Mouse (Mus musculus) limb, embryonic 14.5 days (tissue): ENCODE measurements around the gene Kirrel3. TPM values are rescaled to one million over a fixed set of nuclear protein-coding genes. Genes with fewer than 3 reads are reported as not detected.

Experiments
- ATAC-seq: fragments of 200-750 bp; cut with Nextera tagmentation; 2 replicates; pipeline ENCODE4 v1.8.0; 2017; ENCODE audit warnings: low read depth, moderate number of reproducible peaks, moderate TSS enrichment; ENCODE audit not compliant: low FRiP score
- DNase-seq: peaks from one replicate; pipeline ENCODE4 v3.0.0-alpha.2; 2015; ENCODE audit warnings: low spot score
- H3K27ac ChIP-seq: fragments of 300-500 bp; sonication (generic); replicated peaks from 2 replicates; pipeline ENCODE4 v1.5.1; 2014; ENCODE audit warnings: low read depth, mild to moderate bottlenecking, low read length, moderate library complexity, mixed read lengths
- H3K27me3 ChIP-seq: fragments of 300-500 bp; sonication (generic); 2 replicates; pipeline ENCODE4 v1.6.1; 2014; ENCODE audit warnings: low read length, mixed read lengths; ENCODE audit not compliant: control insufficient read depth, insufficient read depth
- H3K36me3 ChIP-seq: fragments of 300-500 bp; sonication (generic); 2 replicates; pipeline ENCODE4 v1.6.1; 2014; ENCODE audit warnings: mild to moderate bottlenecking, low read length, moderate library complexity, mixed read lengths; ENCODE audit not compliant: control insufficient read depth, insufficient read depth
- H3K4me1 ChIP-seq: fragments of 300-500 bp; sonication (generic); 2 replicates; pipeline ENCODE4 v1.6.1; 2014; ENCODE audit warnings: antibody characterized with exemption, low read length, mixed read lengths; ENCODE audit not compliant: control insufficient read depth, insufficient read depth
- H3K4me2 ChIP-seq: fragments of 300-500 bp; sonication (generic); replicated peaks from 2 replicates; pipeline ENCODE4 v1.6.1; 2014; ENCODE audit warnings: low read depth, mild to moderate bottlenecking, low read length, moderate library complexity; ENCODE audit not compliant: severe bottlenecking
- H3K4me3 ChIP-seq: fragments of 300-500 bp; sonication (generic); replicated peaks from 2 replicates; pipeline ENCODE4 v1.5.1; 2014; ENCODE audit warnings: low read length
- H3K9ac ChIP-seq: fragments of 300-500 bp; sonication (generic); 2 replicates; pipeline ENCODE4 v1.6.1; 2014; ENCODE audit warnings: mild to moderate bottlenecking, low read depth, low read length, moderate library complexity; ENCODE audit not compliant: severe bottlenecking
- H3K9me3 ChIP-seq: fragments of 300-500 bp; sonication (generic); 2 replicates; pipeline ENCODE4 v1.6.1; 2016; ENCODE audit warnings: low read length; ENCODE audit not compliant: control insufficient read depth
- POLR2A ChIP-seq: fragments of 200-500 bp; IDR thresholded peaks from 2 replicates; pipeline ENCODE4 v1.8.0; 2012; ENCODE audit warnings: inconsistent platforms, mild to moderate bottlenecking, moderate library complexity, borderline replicate concordance; ENCODE audit not compliant: insufficient read depth, insufficient read length; ENCODE audit errors: extremely low read depth
- WGBS: fragments of 180-500 bp; shearing (Covaris S2); extraction: QIAGEN DNeasy Blood & Tissue Kit; methylation state at CpG from one replicate; pipeline ENCODE4 v1.1.7; 2014; 5-methylcytosine and 5-hydroxymethylcytosine counted together
- polyA plus RNA-seq, 2 experiments: library from polyadenylated mRNA; depleted of rRNA in 1 of 2; stranded (reverse) in 1 of 2; unstranded in 1 of 2; fragments of >200 nt; fragmentation: Nextera tagmentation in 1 of 2; extraction: Ambion mirVana in 1 of 2; gene quantifications; 2 replicates each; pipeline versions ENCODE4 v1.2.1 to v1.2.3; 2012 to 2014

Gene Kirrel3
- polyA plus RNA-seq, 2 experiments: 10.1 to 14.6 TPM

DNA sequence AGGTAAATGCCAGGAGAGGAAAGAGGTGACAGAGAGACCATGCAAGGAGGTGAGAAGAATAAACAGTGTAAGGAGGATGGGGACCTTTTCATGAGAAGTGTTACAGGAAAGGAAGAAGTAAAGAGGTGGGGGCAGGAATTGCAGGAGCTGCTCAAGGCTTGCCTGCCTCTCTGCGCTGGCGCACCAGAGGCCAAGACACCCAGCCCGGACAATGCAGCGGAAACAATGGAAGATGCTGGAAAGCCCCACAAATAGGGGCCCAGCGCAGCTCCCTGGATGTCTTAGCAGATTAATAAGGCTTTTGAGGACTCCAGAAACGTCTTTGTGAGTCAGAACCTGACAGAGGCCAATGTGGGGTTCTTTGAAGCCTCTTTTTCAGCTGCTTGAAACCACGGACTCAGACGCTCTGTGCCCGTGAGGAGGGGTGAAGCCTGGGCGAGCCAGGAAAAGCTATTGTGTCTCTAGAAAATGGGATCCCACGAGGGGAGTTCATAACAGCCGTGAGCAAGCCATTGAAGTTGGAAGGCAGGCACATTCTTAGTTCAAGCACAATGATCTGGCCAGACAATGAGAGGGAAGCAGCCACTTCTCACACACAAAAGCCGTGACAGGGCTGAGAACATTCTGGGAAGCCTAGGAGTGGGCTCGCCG lies 385.7 kb downstream of the Kirrel3 start:
- H3K36me3 ChIP-seq: no peaks in the 10 kb centered on the region
- no peak for ATAC-seq

DNA sequence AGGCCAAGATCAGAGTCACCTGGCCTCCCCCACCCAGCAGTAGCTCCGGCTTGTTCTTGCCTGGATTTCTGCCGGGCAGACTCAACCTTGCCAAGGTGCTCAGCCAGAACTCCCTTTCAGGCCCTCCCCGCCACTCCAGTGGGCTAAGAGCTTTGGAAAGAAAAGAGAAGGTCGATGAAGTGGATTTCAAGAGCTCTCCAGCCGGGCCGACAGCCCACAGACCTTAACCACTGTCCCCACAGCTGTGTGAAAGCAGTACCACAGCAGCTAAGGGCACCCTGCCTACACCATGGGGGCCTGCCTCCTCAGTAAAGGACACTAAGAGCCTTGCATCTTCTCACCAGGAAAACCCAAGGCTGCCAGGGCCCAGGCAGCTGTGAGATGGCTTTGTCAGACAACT lies 389.5 kb downstream of the Kirrel3 start:
- DNase-seq (no peak), ATAC-seq (no peak)
- Histone ChIP-seq H3K27ac (no peak overlapping the region), H3K9me3 (no peaks in the 10 kb centered on the region), H3K9ac (no peak overlapping the region), H3K27me3 (no peaks in the 10 kb centered on the region), H3K4me1 (0 out of 2 replicates have a peak, but pooled peaks cover 3% of the 10 kb centered on the region), H3K36me3 (no peaks in the 10 kb centered on the region), H3K4me3 (no peak overlapping the region), H3K4me2 (no peak overlapping the region)
- TF ChIP-seq POLR2A: no peak
- 79% methylated on average over 6 of the region's 6 CpGs for WGBS

More for the DNA sequence above, 385.7 kb downstream of the Kirrel3 start:
- no peaks in the 10 kb centered on the region for H3K4me1 ChIP-seq
- DNase-seq: no peak
- 61% methylated on average over 15 of the region's 15 CpGs for WGBS
- no peak overlapping the region for H3K9ac ChIP-seq
- H3K27me3 ChIP-seq: no peaks in the 10 kb centered on the region
- H3K4me3 ChIP-seq: no peak overlapping the region
- H3K27ac ChIP-seq: no peak overlapping the region
- H3K9me3 ChIP-seq: no peaks in the 10 kb centered on the region
- no peak overlapping the region for H3K4me2 ChIP-seq
- no peak for TF ChIP-seq POLR2A

DNA sequence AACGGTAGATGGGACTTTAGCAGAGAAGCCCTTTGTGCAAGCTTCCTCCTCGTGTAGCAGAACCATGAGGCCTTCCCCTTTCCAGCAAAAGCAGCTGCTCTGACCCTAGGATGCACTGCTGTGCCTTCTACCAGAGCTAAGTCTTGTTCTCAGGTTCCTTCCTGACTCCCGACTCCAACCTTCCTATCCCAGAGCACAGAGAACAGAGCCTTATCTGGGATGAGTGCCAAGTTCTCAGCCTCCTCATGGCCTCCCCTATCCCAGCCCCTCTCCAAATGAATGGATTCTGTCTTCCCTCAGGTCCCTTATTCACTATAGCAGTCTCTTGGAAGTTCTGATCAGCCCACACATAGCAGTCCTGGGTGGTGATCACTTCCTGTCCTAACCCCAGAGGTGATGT lies 391.5 kb downstream of the Kirrel3 start:
- 21% methylated on average over 3 of the region's 3 CpGs for WGBS
- no peaks in the 10 kb centered on the region for H3K9me3 ChIP-seq
- no peak overlapping the region for H3K4me2 ChIP-seq
- H3K27ac ChIP-seq: no peak overlapping the region
- H3K4me3 ChIP-seq: no peak overlapping the region
- DNase-seq (peak; percentile 30), ATAC-seq (peak; percentile 65)
- H3K36me3 ChIP-seq: no peaks in the 10 kb centered on the region
- no peaks in the 10 kb centered on the region for H3K27me3 ChIP-seq
- no peak for TF ChIP-seq POLR2A
- 0 out of 2 replicates have a peak, but pooled peaks cover 3% of the 10 kb centered on the region for H3K4me1 ChIP-seq
- no peak overlapping the region for H3K9ac ChIP-seq

DNA sequence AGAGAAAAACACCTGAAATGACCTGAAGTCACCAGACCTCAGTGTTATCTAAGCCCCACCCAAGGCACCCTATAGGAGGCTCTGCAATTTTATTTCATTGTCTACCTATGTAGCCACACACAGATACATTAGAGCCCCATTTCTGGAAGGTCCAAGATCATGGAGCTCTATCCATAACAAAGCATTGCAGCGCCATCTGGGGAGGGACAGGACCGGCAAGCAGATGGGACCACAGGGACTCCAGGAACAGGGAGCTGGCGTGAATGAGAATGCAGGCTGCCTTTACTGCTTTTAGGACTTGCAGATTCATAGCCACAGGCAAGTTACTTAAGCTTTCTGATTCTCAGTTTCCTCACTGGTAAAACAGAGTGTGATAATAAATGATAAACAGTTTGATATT lies 392.1 kb downstream of the Kirrel3 start:
- Histone ChIP-seq H3K4me2 (no peak overlapping the region), H3K9ac (no peak overlapping the region), H3K36me3 (no peaks in the 10 kb centered on the region), H3K27ac (no peak overlapping the region), H3K4me1 (0 out of 2 replicates have a peak, but pooled peaks cover 3% of the 10 kb centered on the region), H3K4me3 (no peak overlapping the region), H3K9me3 (no peaks in the 10 kb centered on the region), H3K27me3 (no peaks in the 10 kb centered on the region)
- no peak for ATAC-seq
- no peak for TF ChIP-seq POLR2A
- no peak for DNase-seq
- WGBS: 52% methylated on average over 3 of the region's 3 CpGs

DNA sequence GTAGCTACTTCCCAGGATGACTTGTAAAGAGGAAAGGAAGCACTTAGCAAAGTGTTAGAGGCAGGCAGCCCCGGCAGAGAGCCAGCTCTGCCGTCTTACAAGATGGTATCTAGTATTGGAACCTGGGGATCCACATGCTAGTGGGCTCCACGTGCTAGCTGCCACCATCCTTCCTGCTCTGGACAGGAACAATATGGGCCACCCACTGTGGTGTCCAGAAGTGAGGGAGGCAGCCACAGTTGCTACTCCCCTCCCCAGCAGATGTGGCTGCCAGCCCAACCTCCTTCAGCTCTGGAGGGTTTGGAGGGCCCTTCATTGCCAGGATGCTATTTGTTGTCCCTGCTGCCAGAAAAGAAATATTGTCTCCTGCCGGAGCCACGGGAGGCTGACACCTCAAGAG lies 396.1 kb downstream of the Kirrel3 start:
- H3K9ac ChIP-seq: no peak overlapping the region
- DNase-seq (no peak), ATAC-seq (no peak)
- H3K9me3 ChIP-seq: no peaks in the 10 kb centered on the region
- H3K27ac ChIP-seq: no peak overlapping the region
- WGBS: 8% methylated on average over 5 of the region's 5 CpGs
- TF ChIP-seq POLR2A: no peak
- no peaks in the 10 kb centered on the region for H3K27me3 ChIP-seq
- 0 out of 2 replicates have a peak, but pooled peaks cover 3% of the 10 kb centered on the region for H3K4me1 ChIP-seq
- H3K4me3 ChIP-seq: no peak overlapping the region
- H3K4me2 ChIP-seq: no peak overlapping the region
- no peaks in the 10 kb centered on the region for H3K36me3 ChIP-seq
